18 mouse cellular contexts compared by ENCODE assay signal in the genomic region with DNA sequence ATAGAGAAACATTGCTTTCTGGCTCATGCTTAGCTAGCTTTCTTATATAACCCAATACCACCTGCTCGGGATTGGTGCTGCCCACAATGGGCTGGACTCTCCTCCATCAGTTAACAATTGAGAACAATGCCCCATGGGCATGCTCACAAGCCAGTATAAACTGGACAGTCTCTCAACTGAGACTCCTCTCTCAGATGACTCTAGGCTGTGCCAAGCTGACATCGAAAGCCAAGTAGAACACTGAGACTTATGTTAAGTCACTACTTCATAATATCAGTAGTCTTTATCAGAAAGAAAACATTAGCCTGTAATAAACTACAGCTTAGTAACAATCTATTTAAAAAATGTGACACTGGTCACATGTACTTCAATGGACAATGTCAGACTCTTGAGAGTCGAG. TPM values are rescaled to one million over a fixed set of nuclear protein-coding genes. Genes with fewer than 3 reads are reported as not detected.
"Had no signal": no experiment of that assay in that cellular context is flagged by ENCODE, and none has a peak within 500 bp of the region (broad histone marks: within the 10 kb centered on the region; RNA-seq: fewer than 3 reads in every experiment).

No protein-coding gene starts in this region.

- H3K36me3 ChIP-seq: lung, embryonic 15.5 days; midbrain, embryonic 10.5 days; midbrain, embryonic 12.5 days; neural tube, embryonic 13.5 days; stomach, embryonic 15.5 days had no signal

- H3K9ac ChIP-seq: liver, embryonic 14.5 days; lung, embryonic 15.5 days; midbrain, embryonic 12.5 days; neural tube, embryonic 13.5 days; stomach, embryonic 15.5 days had no signal

- H3K4me3 ChIP-seq: lung, embryonic 15.5 days; midbrain, embryonic 10.5 days; midbrain, embryonic 12.5 days; myocyte; neural tube, embryonic 13.5 days; stomach, embryonic 15.5 days had no signal

- H3K9me3 ChIP-seq: lung, embryonic 15.5 days; midbrain, embryonic 10.5 days; midbrain, embryonic 12.5 days; neural tube, embryonic 13.5 days; stomach, embryonic 15.5 days had no signal

- DNase-seq: lung, adult 2 months; lung, postnatal 10 days; lung, postnatal 4 days; midbrain, embryonic 14.5 days; right cerebral cortex, postnatal 14 days; thymus, adult 2 months; thymus, postnatal 25 days; thymus, postnatal 4 days had no signal

- H3K27me3 ChIP-seq: lung, embryonic 15.5 days; midbrain, embryonic 12.5 days; neural tube, embryonic 13.5 days; stomach, embryonic 15.5 days had no signal

- ATAC-seq: midbrain, embryonic 16.5 days had no signal

- H3K4me1 ChIP-seq: lung, embryonic 15.5 days; midbrain, embryonic 10.5 days; midbrain, embryonic 12.5 days; neural tube, embryonic 13.5 days; stomach, embryonic 15.5 days had no signal

- H3K4me2 ChIP-seq: lung, embryonic 15.5 days; midbrain, embryonic 12.5 days; neural tube, embryonic 13.5 days; stomach, embryonic 15.5 days had no signal

- H3K27ac ChIP-seq: liver, embryonic 14.5 days; lung, embryonic 15.5 days; midbrain, embryonic 10.5 days; midbrain, embryonic 12.5 days; neural tube, embryonic 13.5 days; stomach, embryonic 15.5 days; stomach, postnatal 0 days had no signal

RNA-seq across cellular contexts. Expression of a gene that starts 35.2 kb away (rescaled TPM):
- polyA plus RNA-seq: liver, embryonic 16.5 days; stomach, postnatal 0 days had no signal
